11 mouse cellular contexts compared by ENCODE assay signal in the genomic region with DNA sequence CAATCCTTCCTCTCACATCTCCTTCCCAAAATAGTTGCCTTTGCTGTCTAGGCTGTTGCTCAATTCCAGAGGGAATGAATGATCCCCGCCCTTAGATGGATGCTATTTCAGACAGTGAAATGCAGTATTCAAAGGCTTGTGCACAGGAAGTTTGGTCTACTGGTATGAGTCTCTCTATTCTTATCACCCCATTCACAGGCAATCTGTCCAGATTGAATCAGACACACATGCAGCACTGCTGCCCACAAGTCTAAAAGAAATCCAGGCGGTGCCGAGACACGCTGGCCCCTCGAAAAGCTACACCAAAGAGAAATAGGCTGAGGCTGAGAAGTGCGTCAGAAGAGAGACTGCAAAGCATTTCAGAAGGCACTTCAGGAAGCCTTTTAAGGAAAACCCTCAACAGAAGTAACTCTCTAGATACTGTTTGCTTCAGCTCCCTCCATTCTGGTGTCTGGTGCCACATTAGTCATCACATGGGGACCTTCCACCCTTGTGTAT.
DNase-seq lines count a peak whose midpoint lies in the region; ATAC-seq and TF ChIP-seq lines count a peak whose summit lies in the region.
"Had no signal": no experiment of that assay in that cellular context is flagged by ENCODE, and none has a peak within 500 bp of the region (broad histone marks: within the 10 kb centered on the region; RNA-seq: fewer than 3 reads in every experiment).

No protein-coding gene starts in this region.

- no peaks in the 10 kb centered on the region for H3K27me3 ChIP-seq in heart, embryonic 14.5 days (ENCODE audit: control insufficient read depth, insufficient read depth, low read length)
- no peaks in the 10 kb centered on the region for H3K27me3 ChIP-seq in lung, embryonic 16.5 days (ENCODE audit: control insufficient read depth, insufficient read depth, low read depth, low read length)
- no peaks in the 10 kb centered on the region for H3K27me3 ChIP-seq in midbrain, embryonic 13.5 days
- H3K27me3 ChIP-seq in thymus, adult 2 months (ENCODE audit: control insufficient read depth, insufficient read depth, low read length): no peaks in the 10 kb centered on the region

- H3K4me1 ChIP-seq in heart, embryonic 14.5 days (ENCODE audit: control insufficient read depth in 2 of 2, insufficient read depth in 2 of 2, low read length in 2 of 2): peaks cover 12 to 24% of the 10 kb centered on the region in 2 experiments
- peaks cover 21% of the 10 kb centered on the region for H3K4me1 ChIP-seq in lung, embryonic 16.5 days (replicated peaks; ENCODE audit: control insufficient read depth, insufficient read depth, low read length)
- H3K4me1 ChIP-seq in midbrain, embryonic 13.5 days (replicated peaks): no peaks in the 10 kb centered on the region
- H3K4me1 ChIP-seq in thymus, adult 2 months (replicated peaks; ENCODE audit: control insufficient read depth, insufficient read depth, low read length): peaks cover 11% of the 10 kb centered on the region

- DNase-seq in heart, adult 11 months: peak; percentile 94
- DNase-seq in heart, postnatal 14 days: no peak
- DNase-seq in Muller cell, postnatal 12 days (ENCODE audit: inconsistent ontology term): peak; percentile 16
- DNase-seq in adrenal gland, adult 18-20 months (ENCODE audit: low spot score in 2 of 2): no peak
- DNase-seq in thymus, adult 2 months: no peak
- DNase-seq: B cell, adult 2 months had no signal

- no peak overlapping the region for H3K4me3 ChIP-seq in heart, embryonic 14.5 days (ENCODE audit: control insufficient read depth in 1 of 2, insufficient read depth in 1 of 2, low read depth in 1 of 2, low read length in 2 of 2)
- H3K4me3 ChIP-seq in lung, embryonic 16.5 days (ENCODE audit: low read length): no peak overlapping the region
- no peak overlapping the region for H3K4me3 ChIP-seq in midbrain, embryonic 13.5 days (replicated peaks)
- no peak overlapping the region for H3K4me3 ChIP-seq in thymus, adult 2 months (ENCODE audit: control insufficient read depth, insufficient read depth, low read length)

- H3K36me3 ChIP-seq in heart, embryonic 14.5 days (ENCODE audit: control insufficient read depth, insufficient read depth, low read length): peaks cover 40% of the 10 kb centered on the region
- peaks cover 18% of the 10 kb centered on the region for H3K36me3 ChIP-seq in lung, embryonic 16.5 days (ENCODE audit: control insufficient read depth, insufficient read depth, low read length)
- H3K36me3 ChIP-seq in midbrain, embryonic 13.5 days: peaks cover 18% of the 10 kb centered on the region
- no peaks in the 10 kb centered on the region for H3K36me3 ChIP-seq in thymus, adult 2 months (ENCODE audit: control insufficient read depth, insufficient read depth, low read length)

- TF ChIP-seq CTCF in thymus, adult 2 months (IDR thresholded peaks at IDR 0.05; ENCODE audit: borderline replicate concordance, control insufficient read depth, extremely low read depth, insufficient read depth, low read length, poor library complexity): no peak

- 8% methylated on average over 6 of the region's 6 CpGs for WGBS in heart, embryonic 14.5 days
- 18% methylated on average over 6 of the region's 6 CpGs for WGBS in lung, embryonic 16.5 days
- WGBS in midbrain, embryonic 13.5 days: 90% methylated on average over 6 of the region's 6 CpGs
- WGBS in thymus, adult 2 months: 82% methylated on average over 6 of the region's 6 CpGs

- H3K9me3 ChIP-seq in heart, embryonic 14.5 days (ENCODE audit: control insufficient read depth, low read length): no peaks in the 10 kb centered on the region
- H3K9me3 ChIP-seq in lung, embryonic 16.5 days (ENCODE audit: control insufficient read depth, low read length): no peaks in the 10 kb centered on the region
- no peaks in the 10 kb centered on the region for H3K9me3 ChIP-seq in midbrain, embryonic 13.5 days

- H3K9ac ChIP-seq in heart, embryonic 14.5 days (ENCODE audit: low read length): peak overlapping the region; percentile 18; the same call in 1 of the 2 replicates
- 0 out of 2 replicates have a peak overlapping the region, but pooled peaks have one; percentile 11 for H3K9ac ChIP-seq in lung, embryonic 16.5 days (ENCODE audit: low read length)
- no peak overlapping the region for H3K9ac ChIP-seq in midbrain, embryonic 13.5 days (replicated peaks)
- H3K9ac ChIP-seq: hindbrain, embryonic 14.5 days had no signal

- peak overlapping the region; percentile 53 to 68 for H3K27ac ChIP-seq in heart, embryonic 14.5 days (replicated peaks in 1 of 2; ENCODE audit: control insufficient read depth in 1 of 2, insufficient read depth in 1 of 2, low read depth in 2 of 2, low read length in 2 of 2)
- peak overlapping the region; percentile 78 for H3K27ac ChIP-seq in lung, embryonic 16.5 days (ENCODE audit: low read length)
- no peak overlapping the region for H3K27ac ChIP-seq in midbrain, embryonic 13.5 days
- H3K27ac ChIP-seq in thymus, adult 2 months (ENCODE audit: control insufficient read depth, insufficient read depth, low read length): no peak overlapping the region
- H3K27ac ChIP-seq: hindbrain, embryonic 14.5 days had no signal

- 0 out of 2 replicates have a peak, but pooled peaks have one; percentile 17 for ATAC-seq in heart, embryonic 14.5 days (ENCODE audit: insufficient number of reproducible peaks, insufficient read depth, low FRiP score, low read depth)
- ATAC-seq in lung, embryonic 16.5 days (ENCODE audit: low read depth): peak; percentile 81
- no peak for ATAC-seq in midbrain, embryonic 13.5 days
- ATAC-seq: midbrain, embryonic 16.5 days had no signal

- intact Hi-C loops in heart, postnatal 14 days (cut with DNase I): no loop called here

- peak overlapping the region; percentile 38 for H3K4me2 ChIP-seq in heart, embryonic 14.5 days (ENCODE audit: low read length)
- H3K4me2 ChIP-seq in lung, embryonic 16.5 days (ENCODE audit: low read depth, low read length): no peak overlapping the region
- H3K4me2 ChIP-seq in midbrain, embryonic 13.5 days (replicated peaks): no peak overlapping the region
- H3K4me2 ChIP-seq: hindbrain, embryonic 14.5 days had no signal

- TF ChIP-seq POLR2A in thymus, adult 2 months (IDR thresholded peaks at IDR 0.05; ENCODE audit: control insufficient read depth, extremely low read depth, insufficient read depth, low read length, poor library complexity): no peak

Comparison
In these comparisons a context has a peak if more than half of its experiments do, and no peak if none do; other contexts are left out.
1. DNase-seq: peak in heart, adult 11 months (single experiment) and Muller cell, postnatal 12 days (single experiment); none in heart, postnatal 14 days (0 of 2), adrenal gland, adult 18-20 months (0 of 2) and thymus, adult 2 months (single experiment).
2. H3K27ac ChIP-seq: peak in heart, embryonic 14.5 days (2 of 2) and lung, embryonic 16.5 days (single experiment); none in midbrain, embryonic 13.5 days (single experiment) and thymus, adult 2 months (single experiment).